Mouse (Mus musculus) cerebellum, adult 18-20 months (tissue): Measurements from ENCODE around the gene S100a1.
A peak's percentile ranks its signal among the peaks of the same experiment; 100 is the strongest.

Experiments used
- DNase-seq, 2 experiments: peaks; one replicate each; pipeline ENCODE4 v3.0.0; 2021

S100a1 gene

GRCm38 (mm10) chr3:90508950-90509746 lies 5.0 kb downstream of the S100a1 start, which contains the start of gene Chtop:
Gene Chtop, minus strand, starts transcription at chr3:90509498.
- peak; percentile 98 to 99 for DNase-seq

GRCm38 (mm10) chr3:90508287-90508949 lies 5.8 kb downstream of the S100a1 start:
- no peak for DNase-seq

GRCm38 (mm10) chr3:90506362-90506761 lies 7.8 kb downstream of the S100a1 start:
- DNase-seq, result no peak

- no peak for DNase-seq
Measured at GRCm38 (mm10) chr3:90505216-90505615, 9.0 kb downstream of the S100a1 start.

- DNase-seq, result no peak
Measured at GRCm38 (mm10) chr3:90503444-90503843, 10.7 kb downstream of the S100a1 start.

GRCm38 (mm10) chr3:90497597-90497996 lies 16.6 kb downstream of the S100a1 start:
- no peak for DNase-seq

GRCm38 (mm10) chr3:90495850-90496525 lies 18.2 kb downstream of the S100a1 start:
- no peak for DNase-seq

GRCm38 (mm10) chr3:90493831-90494540 lies 20.2 kb downstream of the S100a1 start:
- peak; percentile 33 to 39 for DNase-seq

- peak in 1 of 2 experiments; percentile 49 for DNase-seq
Measured at GRCm38 (mm10) chr3:90491350-90491749, 22.8 kb downstream of the S100a1 start.

GRCm38 (mm10) chr3:90490696-90491256 lies 23.4 kb downstream of the S100a1 start, which contains the start of gene Snapin:
Gene Snapin, minus strand, starts transcription at chr3:90491033.
- peak; percentile 95 to 96 for DNase-seq

- DNase-seq, result no peak
Measured at GRCm38 (mm10) chr3:90488576-90488975, 25.6 kb downstream of the S100a1 start.

- no peak for DNase-seq
Measured at GRCm38 (mm10) chr3:90486998-90487397, 27.2 kb downstream of the S100a1 start.

- peak; percentile 95 to 96 for DNase-seq
Measured at GRCm38 (mm10) chr3:90475831-90476611, 38.2 kb downstream of the S100a1 start, which contains the start of gene Ilf2. Gene Ilf2, plus strand, starts transcription at chr3:90476126.

- peak; percentile 27 to 38 for DNase-seq
Measured at GRCm38 (mm10) chr3:90475151-90475830, 38.9 kb downstream of the S100a1 start.

- peak in 1 of 2 experiments; percentile 45 for DNase-seq
Measured at GRCm38 (mm10) chr3:90472213-90472612, 42.0 kb downstream of the S100a1 start.

GRCm38 (mm10) chr3:90467618-90468300 lies 46.4 kb downstream of the S100a1 start:
- DNase-seq, result no peak

GRCm38 (mm10) chr3:90466311-90466766 lies 47.9 kb downstream of the S100a1 start:
- DNase-seq, result peak; percentile 63 to 66

- peak in 1 of 2 experiments; percentile 27 for DNase-seq
Measured at GRCm38 (mm10) chr3:90465686-90466310, 48.4 kb downstream of the S100a1 start, which contains the start of gene Npr1. Gene Npr1, minus strand, starts transcription at chr3:90465866.

- DNase-seq, result peak in 1 of 2 experiments; percentile 20
Measured at GRCm38 (mm10) chr3:90465081-90465685, 49.0 kb downstream of the S100a1 start.
